Mouse (Mus musculus) intestine, embryonic 15.5 days (tissue): ENCODE measurements around the gene Ythdc1. TPM values are rescaled to one million over a fixed set of nuclear protein-coding genes. Genes with fewer than 3 reads are reported as not detected.

Experiments
- ATAC-seq: fragments of 200-750 bp; cut with Nextera tagmentation; 2 replicates; pipeline ENCODE4 v1.8.0; 2017; ENCODE audit warnings: moderate TSS enrichment, moderate library complexity
- H3K27ac ChIP-seq: fragments of 300-500 bp; sonication (generic); 2 replicates; pipeline ENCODE4 v1.5.1; 2015; ENCODE audit warnings: mild to moderate bottlenecking, inconsistent platforms
- H3K27me3 ChIP-seq: fragments of 300-500 bp; sonication (generic); replicated peaks from 2 replicates; pipeline ENCODE4 v1.6.1; 2015; ENCODE audit warnings: inconsistent platforms
- H3K36me3 ChIP-seq: fragments of 300-500 bp; sonication (generic); 2 replicates; pipeline ENCODE4 v1.6.1; 2015; ENCODE audit warnings: inconsistent platforms
- H3K4me1 ChIP-seq: fragments of 300-500 bp; sonication (generic); replicated peaks from 2 replicates; pipeline ENCODE4 v1.6.1; 2015; ENCODE audit warnings: inconsistent platforms
- H3K4me2 ChIP-seq: fragments of 300-500 bp; sonication (generic); replicated peaks from 2 replicates; pipeline ENCODE4 v1.6.1; 2015; ENCODE audit warnings: mild to moderate bottlenecking, inconsistent platforms
- H3K4me3 ChIP-seq: fragments of 300-500 bp; sonication (generic); replicated peaks from 2 replicates; pipeline ENCODE4 v1.5.1; 2015; ENCODE audit warnings: inconsistent platforms
- H3K9ac ChIP-seq: fragments of 300-500 bp; sonication (generic); 2 replicates; pipeline ENCODE4 v1.6.1; 2015; ENCODE audit warnings: inconsistent platforms
- H3K9me3 ChIP-seq: fragments of 300-500 bp; sonication (generic); 2 replicates; pipeline ENCODE4 v1.6.1; 2016; ENCODE audit warnings: inconsistent platforms
- WGBS: fragments of 180-500 bp; shearing (Covaris S2); methylation state at CpG from one replicate; pipeline ENCODE4 v1.1.7; 2015; 5-methylcytosine and 5-hydroxymethylcytosine counted together
- polyA plus RNA-seq: library from polyadenylated mRNA; unstranded; fragments of >200 nt; fragmentation: Nextera tagmentation; extraction: Ambion mirVana; gene quantifications from 2 replicates; pipeline ENCODE4 v1.2.1, GENCODE M21; 2015

Gene Ythdc1
- 31.5 and 35.2 TPM in 2 replicates for polyA plus RNA-seq

- Histone ChIP-seq H3K4me1 (no peaks in the 10 kb centered on the region), H3K9me3 (no peaks in the 10 kb centered on the region), H3K36me3 (no peaks in the 10 kb centered on the region), H3K27me3 (no peaks in the 10 kb centered on the region), H3K4me3 (peak within 1 kb of the TSS; percentile 98), H3K27ac (peak within 1 kb of the TSS; percentile 98), H3K4me2 (peak within 1 kb of the TSS; percentile 51), H3K9ac (peak within 1 kb of the TSS; percentile 100)
- under 1% methylated on average over 102 of the region's 111 CpGs for WGBS
- peak; percentile 99 for ATAC-seq
These were observed at the start of gene Ythdc1 for GRCm38 (mm10) chr5:86803962-86804940. Gene Ythdc1, plus strand, starts transcription at chr5:86804221.

GRCm38 (mm10) chr5:86769015-86769658 is 34.9 kb upstream of the Ythdc1 start:
- H3K4me1 ChIP-seq, result no peaks in the 10 kb centered on the region
- 40% methylated on average over 3 of the region's 3 CpGs for WGBS
- H3K27ac ChIP-seq, result no peak overlapping the region
- H3K9ac ChIP-seq, result no peak overlapping the region
- no peak overlapping the region for H3K4me2 ChIP-seq
- H3K27me3 ChIP-seq, result no peaks in the 10 kb centered on the region
- H3K36me3 ChIP-seq, result no peaks in the 10 kb centered on the region
- peak; percentile 65; the same call in 1 of the 2 replicates for ATAC-seq
- H3K4me3 ChIP-seq, result no peak overlapping the region
- H3K9me3 ChIP-seq, result no peaks in the 10 kb centered on the region

GRCm38 (mm10) chr5:86771010-86771409 is 33.0 kb upstream of the Ythdc1 start:
- Histone ChIP-seq H3K9ac (no peak overlapping the region), H3K27ac (no peak overlapping the region), H3K4me1 (no peaks in the 10 kb centered on the region), H3K27me3 (no peaks in the 10 kb centered on the region), H3K36me3 (no peaks in the 10 kb centered on the region), H3K4me2 (no peak overlapping the region), H3K4me3 (no peak overlapping the region), H3K9me3 (no peaks in the 10 kb centered on the region)
- ATAC-seq, result no peak

GRCm38 (mm10) chr5:86776941-86777340 is 27.1 kb upstream of the Ythdc1 start:
- no peak overlapping the region for H3K4me3 ChIP-seq
- H3K36me3 ChIP-seq, result no peaks in the 10 kb centered on the region
- no peaks in the 10 kb centered on the region for H3K9me3 ChIP-seq
- H3K27me3 ChIP-seq, result no peaks in the 10 kb centered on the region
- 89% methylated on average over 5 of the region's 5 CpGs for WGBS
- no peak overlapping the region for H3K9ac ChIP-seq
- H3K27ac ChIP-seq, result no peak overlapping the region
- no peak overlapping the region for H3K4me2 ChIP-seq
- no peak for ATAC-seq
- H3K4me1 ChIP-seq, result no peaks in the 10 kb centered on the region

- WGBS, result 48% methylated on average over 1 of the region's 1 CpGs
- H3K9me3 ChIP-seq, result no peaks in the 10 kb centered on the region
These were observed 25.6 kb upstream of the Ythdc1 start for GRCm38 (mm10) chr5:86778471-86778870.

GRCm38 (mm10) chr5:86783059-86783458 is 21.0 kb upstream of the Ythdc1 start:
- Histone ChIP-seq H3K36me3 (no peaks in the 10 kb centered on the region), H3K4me1 (no peaks in the 10 kb centered on the region), H3K4me3 (no peak overlapping the region), H3K27me3 (no peaks in the 10 kb centered on the region), H3K27ac (no peak overlapping the region), H3K4me2 (no peak overlapping the region), H3K9me3 (no peaks in the 10 kb centered on the region), H3K9ac (no peak overlapping the region)
- ATAC-seq, result peak; percentile 43; the same call in 1 of the 2 replicates
- 58% methylated on average over 8 of the region's 8 CpGs for WGBS

More at GRCm38 (mm10) chr5:86778471-86778870, 25.6 kb upstream of the Ythdc1 start:
- no peaks in the 10 kb centered on the region for H3K4me1 ChIP-seq
- no peak for ATAC-seq
- no peak overlapping the region for H3K27ac ChIP-seq
- no peak overlapping the region for H3K4me3 ChIP-seq
- H3K36me3 ChIP-seq, result no peaks in the 10 kb centered on the region
- H3K27me3 ChIP-seq, result no peaks in the 10 kb centered on the region
- no peak overlapping the region for H3K9ac ChIP-seq
- H3K4me2 ChIP-seq, result no peak overlapping the region

- Histone ChIP-seq H3K36me3 (no peaks in the 10 kb centered on the region), H3K9ac (no peak overlapping the region), H3K27me3 (no peaks in the 10 kb centered on the region), H3K4me2 (no peak overlapping the region), H3K4me1 (no peaks in the 10 kb centered on the region), H3K4me3 (no peak overlapping the region), H3K27ac (no peak overlapping the region), H3K9me3 (no peaks in the 10 kb centered on the region)
- ATAC-seq, result no peak
- 71% methylated on average over 1 of the region's 1 CpGs for WGBS
These were observed 19.8 kb upstream of the Ythdc1 start for GRCm38 (mm10) chr5:86784205-86784604.

GRCm38 (mm10) chr5:86786798-86787197 is 17.2 kb upstream of the Ythdc1 start:
- Histone ChIP-seq H3K27me3 (no peaks in the 10 kb centered on the region), H3K4me2 (no peak overlapping the region), H3K9ac (no peak overlapping the region), H3K4me1 (no peaks in the 10 kb centered on the region), H3K9me3 (no peaks in the 10 kb centered on the region), H3K4me3 (no peak overlapping the region), H3K36me3 (no peaks in the 10 kb centered on the region), H3K27ac (no peak overlapping the region)
- ATAC-seq, result no peak
- 49% methylated on average over 1 of the region's 1 CpGs for WGBS

GRCm38 (mm10) chr5:86789954-86790353 is 14.1 kb upstream of the Ythdc1 start:
- Histone ChIP-seq H3K4me1 (no peaks in the 10 kb centered on the region), H3K27ac (no peak overlapping the region), H3K4me3 (no peak overlapping the region), H3K9me3 (no peaks in the 10 kb centered on the region), H3K27me3 (no peaks in the 10 kb centered on the region), H3K9ac (no peak overlapping the region), H3K36me3 (no peaks in the 10 kb centered on the region), H3K4me2 (no peak overlapping the region)
- no peak for ATAC-seq
- 31% methylated on average over 2 of the region's 2 CpGs for WGBS

GRCm38 (mm10) chr5:86792249-86792648 is 11.8 kb upstream of the Ythdc1 start:
- no peak for ATAC-seq
- H3K36me3 ChIP-seq, result no peaks in the 10 kb centered on the region
- WGBS, result 58% methylated on average over 4 of the region's 4 CpGs

GRCm38 (mm10) chr5:86792807-86793206 is 11.2 kb upstream of the Ythdc1 start:
- Histone ChIP-seq H3K9ac (no peak overlapping the region), H3K4me3 (no peak overlapping the region), H3K4me1 (no peaks in the 10 kb centered on the region), H3K4me2 (no peak overlapping the region), H3K27ac (no peak overlapping the region), H3K9me3 (no peaks in the 10 kb centered on the region), H3K27me3 (no peaks in the 10 kb centered on the region), H3K36me3 (no peaks in the 10 kb centered on the region)
- no peak for ATAC-seq
- WGBS, result 64% methylated on average over 8 of the region's 8 CpGs

More at GRCm38 (mm10) chr5:86792249-86792648, 11.8 kb upstream of the Ythdc1 start:
- Histone ChIP-seq H3K4me3 (no peak overlapping the region), H3K9me3 (no peaks in the 10 kb centered on the region), H3K4me2 (no peak overlapping the region), H3K9ac (no peak overlapping the region), H3K27ac (no peak overlapping the region), H3K4me1 (no peaks in the 10 kb centered on the region), H3K27me3 (no peaks in the 10 kb centered on the region)

- no peaks in the 10 kb centered on the region for H3K4me1 ChIP-seq
- 0 out of 2 replicates have a peak, but pooled peaks cover 7% of the 10 kb centered on the region for H3K36me3 ChIP-seq
- no peak overlapping the region for H3K4me2 ChIP-seq
- no peak overlapping the region for H3K4me3 ChIP-seq
- H3K27ac ChIP-seq, result no peak overlapping the region
- H3K27me3 ChIP-seq, result no peaks in the 10 kb centered on the region
- no peaks in the 10 kb centered on the region for H3K9me3 ChIP-seq
- H3K9ac ChIP-seq, result no peak overlapping the region
- 78% methylated on average over 3 of the region's 3 CpGs for WGBS
- no peak for ATAC-seq
These were observed 12.8 kb downstream of the Ythdc1 start for GRCm38 (mm10) chr5:86816795-86817194.
